Mouse (Mus musculus) liver, embryonic 14.5 days (tissue): ENCODE results near the gene Prrx1.

Experiments
- CTCF ChIP-seq: IDR thresholded peaks from 2 replicates; pipeline ENCODE4 v1.5.1; 2016; ENCODE audit warnings: antibody characterized with exemption, low read depth, control low read depth
- EP300 ChIP-seq: IDR thresholded peaks from 2 replicates; pipeline ENCODE4 v1.6.1; 2016; ENCODE audit warnings: antibody characterized with exemption, low read depth

- no peak for TF ChIP-seq CTCF
- TF ChIP-seq EP300: no peak
Measured at GRCm38 (mm10) chr1:163226271-163226670, 87.2 kb downstream of the Prrx1 start.
